Mouse (Mus musculus): Measurements from ENCODE around the gene Ptov1. TPM values are rescaled to one million over a fixed set of nuclear protein-coding genes. Genes with fewer than 3 reads are reported as not detected.
A peak's percentile ranks its signal among the peaks of the same experiment; 100 is the strongest.

Gene Ptov1
- total RNA-seq (2021): 100 to 1,000 TPM; 126 to 137 TPM
- long read RNA-seq, experiment 1, transcript Ptov1-201 (12 exons, 1,883 nt): major isoform, 76 of 221 reads
- long read RNA-seq, experiment 1, partial matches to known transcripts: 12 of 221 reads
- long read RNA-seq, experiment 1, other reads (novel, unspliced or antisense): 131 of 221 reads
- long read RNA-seq, experiment 2, transcript Ptov1-201 (12 exons, 1,883 nt): major isoform, 85 of 229 reads
- long read RNA-seq, experiment 2, partial matches to known transcripts: 16 of 229 reads
- long read RNA-seq, experiment 2, other reads (novel, unspliced or antisense): 128 of 229 reads

GRCm38 (mm10) chr7:44869697-44870528 lies at the start of gene Ptov1:
Ptov1 (minus strand) TSS chr7:44869788.
- no peak for TF ChIP-seq CTCF (IDR thresholded peaks at IDR 0.05)
- Histone ChIP-seq H3K4me3 (peak within 1 kb of the TSS; percentile 97), H3K27ac (peak within 1 kb of the TSS; percentile 99)
- intact Hi-C loops (cut with DNase I): loop anchor here (2.0 kb wide), 1 partner anchor 23 kb away; the partner anchor contains the start of gene Med25
- peak; percentile 95 for DNase-seq

- TF ChIP-seq CTCF (IDR thresholded peaks at IDR 0.05): no peak
- Histone ChIP-seq H3K27ac (peak overlapping the region; percentile 81; the same call in 1 of the 2 replicates), H3K4me3 (no peak overlapping the region)
- intact Hi-C loops (cut with DNase I): no loop called here
- no peak for DNase-seq
Measured at GRCm38 (mm10) chr7:44919127-44919526, 49.5 kb upstream of the Ptov1 start.

DNA sequence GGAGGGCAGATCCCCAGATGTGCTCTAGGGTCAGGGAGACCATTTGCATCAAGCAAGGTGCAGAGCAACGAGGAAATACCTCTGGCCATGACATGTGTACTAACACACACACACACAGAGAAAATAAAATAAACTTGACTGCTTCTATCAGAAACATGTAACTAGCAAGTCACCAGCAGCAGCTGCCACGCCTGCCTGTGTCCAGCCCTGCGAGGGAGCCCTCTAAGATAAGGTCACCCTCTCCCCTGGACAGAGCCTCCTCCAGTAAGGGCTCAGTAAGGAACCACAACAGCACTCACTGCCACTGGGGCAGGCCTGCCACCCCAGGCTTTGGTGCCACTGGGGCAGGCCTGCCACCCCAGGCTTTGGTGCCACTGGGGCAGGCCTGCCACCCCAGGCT lies 48.6 kb upstream of the Ptov1 start:
- no peak for TF ChIP-seq CTCF (IDR thresholded peaks at IDR 0.05)

DNA sequence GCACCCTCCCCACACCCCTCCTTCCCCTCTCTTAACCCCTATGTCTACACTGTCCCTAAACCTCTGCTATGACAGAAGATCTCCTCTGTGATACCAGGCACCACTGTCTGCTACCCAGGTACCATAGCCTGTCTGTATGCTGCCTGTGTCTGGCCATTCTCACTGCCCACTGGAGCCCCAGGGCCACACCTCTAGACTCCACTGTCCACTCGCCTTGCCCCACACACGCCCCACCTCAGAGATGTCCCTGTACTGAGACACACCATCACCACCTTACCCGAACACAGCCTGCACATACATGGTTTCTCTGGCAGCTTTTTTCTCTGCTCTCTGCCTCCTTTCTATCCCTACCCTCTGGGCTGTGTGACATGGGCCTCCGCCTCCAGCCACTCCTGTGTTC lies 47.3 kb upstream of the Ptov1 start:
- H3K4me3 ChIP-seq: no peak overlapping the region
- peak overlapping the region; percentile 81 for H3K27ac ChIP-seq
- no peak for DNase-seq
- TF ChIP-seq CTCF (IDR thresholded peaks at IDR 0.05): no peak
- intact Hi-C loops (cut with DNase I): no loop called here

More for the DNA sequence above, 48.6 kb upstream of the Ptov1 start:
- no peak for DNase-seq
- Histone ChIP-seq H3K27ac (peak overlapping the region; percentile 81), H3K4me3 (no peak overlapping the region)
- intact Hi-C loops (cut with DNase I): no loop called here

- intact Hi-C loops (cut with DNase I): no loop called here
- no peak for TF ChIP-seq CTCF (IDR thresholded peaks at IDR 0.05)
- peak overlapping the region; percentile 81 for H3K27ac ChIP-seq
- DNase-seq: peak; percentile 61
- H3K4me3 ChIP-seq: no peak overlapping the region
Measured at GRCm38 (mm10) chr7:44916191-44916590, 46.6 kb upstream of the Ptov1 start.

GRCm38 (mm10) chr7:44915314-44915713 lies 45.7 kb upstream of the Ptov1 start:
- TF ChIP-seq CTCF (IDR thresholded peaks at IDR 0.05): no peak
- intact Hi-C loops (cut with DNase I): no loop called here
- DNase-seq: peak; percentile 54
- H3K4me3 ChIP-seq: no peak overlapping the region
- H3K27ac ChIP-seq: peak overlapping the region; percentile 81

DNA sequence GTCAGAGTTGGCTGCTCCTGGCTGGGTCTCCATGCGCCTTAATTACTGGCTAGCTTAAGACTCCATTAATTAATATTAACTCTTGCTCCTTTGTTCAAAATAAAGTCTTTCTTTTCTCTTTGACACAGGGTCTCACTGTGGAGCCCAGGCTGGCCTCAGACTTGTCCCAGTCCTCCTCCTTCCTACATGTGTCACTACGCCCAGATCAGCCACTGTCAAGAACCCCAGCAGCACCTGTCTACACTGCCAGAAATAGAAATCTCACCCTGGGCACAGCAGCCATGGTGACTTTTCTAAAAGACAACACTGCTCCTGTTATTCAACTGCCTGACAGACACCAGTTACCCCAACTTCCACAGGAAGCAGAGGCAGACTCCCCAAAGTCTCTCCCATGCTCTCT lies 44.8 kb upstream of the Ptov1 start:
- TF ChIP-seq CTCF (IDR thresholded peaks at IDR 0.05): no peak
- intact Hi-C loops (cut with DNase I): no loop called here
- H3K4me3 ChIP-seq: no peak overlapping the region

DNA sequence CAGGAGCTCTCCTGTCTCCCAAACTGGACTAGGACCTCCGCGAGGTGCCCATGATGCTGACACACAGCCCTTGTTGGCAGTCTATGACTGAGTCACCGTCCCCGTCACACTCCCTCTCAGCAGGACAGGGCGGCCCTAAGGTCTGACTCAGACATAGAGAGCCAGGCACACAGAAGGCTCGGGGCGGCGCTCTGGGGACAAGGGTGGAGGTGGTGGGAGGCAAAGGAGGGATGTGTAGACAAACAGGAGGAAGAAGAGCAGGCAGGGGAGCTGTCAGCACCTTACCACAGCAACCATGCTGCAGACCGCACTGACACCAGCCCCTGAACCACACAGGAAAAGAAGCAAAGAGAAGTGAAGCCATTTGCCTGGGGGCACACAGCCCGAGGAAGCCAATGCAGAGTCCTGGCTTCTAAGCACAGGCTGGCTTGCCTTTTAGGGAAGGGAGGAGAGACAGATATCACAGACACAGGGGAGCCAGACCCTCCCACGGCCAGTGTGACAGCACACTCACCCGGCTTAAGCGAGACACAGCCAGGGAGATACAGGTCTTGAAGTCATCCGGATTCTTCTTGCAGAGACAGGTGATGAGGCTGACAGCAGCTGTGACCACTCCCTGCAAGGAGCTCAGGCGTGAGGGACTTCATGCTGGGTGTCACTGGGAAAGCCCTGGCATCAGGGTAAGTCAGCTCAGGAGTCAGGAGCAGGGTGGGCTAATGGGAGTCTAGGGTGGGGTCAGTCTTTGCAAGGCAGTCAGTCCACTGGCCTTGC lies 39.3 kb upstream of the Ptov1 start:
- no peak overlapping the region for H3K27ac ChIP-seq
- H3K4me3 ChIP-seq: no peak overlapping the region
- no peak for TF ChIP-seq CTCF (IDR thresholded peaks at IDR 0.05)
- DNase-seq: no peak
- intact Hi-C loops (cut with DNase I): no loop called here

More for the DNA sequence above, 44.8 kb upstream of the Ptov1 start:
- H3K27ac ChIP-seq: peak overlapping the region; percentile 81
- no peak for DNase-seq

DNA sequence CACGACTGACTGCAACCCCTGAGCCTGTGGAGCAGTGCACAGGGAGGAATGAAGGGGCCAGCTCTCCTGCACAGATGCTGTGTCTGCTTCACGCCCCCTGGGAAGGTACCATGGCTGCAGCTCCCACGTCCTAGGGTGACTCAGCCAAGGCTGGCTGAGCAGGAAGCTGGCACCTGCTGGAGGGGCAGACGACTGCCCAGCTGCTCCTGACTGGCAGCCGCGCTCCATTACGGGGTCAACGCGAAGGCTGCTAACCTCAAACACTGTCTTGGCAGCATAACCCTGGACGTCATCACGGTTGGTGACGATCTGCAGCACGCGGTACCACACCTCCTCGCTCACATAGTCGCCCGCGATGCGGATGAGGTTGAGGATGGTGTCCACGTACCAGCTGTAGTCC lies 35.8 kb upstream of the Ptov1 start:
- no peak overlapping the region for H3K27ac ChIP-seq
- TF ChIP-seq CTCF (IDR thresholded peaks at IDR 0.05): no peak
- H3K4me3 ChIP-seq: no peak overlapping the region
- intact Hi-C loops (cut with DNase I): no loop called here
- DNase-seq: no peak

DNA sequence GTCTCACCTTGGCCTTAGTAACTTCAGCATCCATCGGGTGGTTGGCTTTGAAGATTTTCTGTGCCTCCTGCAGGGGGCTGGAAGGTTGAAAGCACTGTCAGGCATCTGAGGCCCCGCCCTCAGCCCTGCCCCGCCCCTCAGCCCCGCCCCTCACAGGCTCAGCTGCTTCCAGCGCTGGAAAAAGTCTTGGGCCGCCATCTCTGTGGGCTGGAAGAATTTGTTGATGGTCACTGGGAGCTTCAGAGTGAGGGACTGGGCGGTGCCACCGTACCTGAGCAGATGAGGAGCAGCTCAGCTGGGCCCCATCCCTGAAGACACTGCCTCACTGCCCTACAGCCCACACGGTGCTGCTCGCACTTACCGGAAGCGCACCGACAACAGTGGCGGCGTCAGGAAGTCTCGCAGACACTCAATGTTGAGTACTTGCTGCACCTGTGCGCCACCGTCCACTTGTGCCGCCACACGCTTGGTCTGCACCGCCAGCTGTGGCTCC lies 31.7 kb upstream of the Ptov1 start:
- peak overlapping the region; percentile 60 for H3K4me3 ChIP-seq
- H3K27ac ChIP-seq: peak overlapping the region; percentile 43; the same call in 1 of the 2 replicates
- TF ChIP-seq CTCF (IDR thresholded peaks at IDR 0.05): peak; percentile 27
- intact Hi-C loops (cut with DNase I): no loop called here
- DNase-seq: peak; percentile 47

- no peak for DNase-seq
- Histone ChIP-seq H3K4me3 (no peak overlapping the region), H3K27ac (no peak overlapping the region)
- no peak for TF ChIP-seq CTCF (IDR thresholded peaks at IDR 0.05)
- intact Hi-C loops (cut with DNase I): no loop called here
Measured at GRCm38 (mm10) chr7:44900632-44901031, 31.0 kb upstream of the Ptov1 start.

DNA sequence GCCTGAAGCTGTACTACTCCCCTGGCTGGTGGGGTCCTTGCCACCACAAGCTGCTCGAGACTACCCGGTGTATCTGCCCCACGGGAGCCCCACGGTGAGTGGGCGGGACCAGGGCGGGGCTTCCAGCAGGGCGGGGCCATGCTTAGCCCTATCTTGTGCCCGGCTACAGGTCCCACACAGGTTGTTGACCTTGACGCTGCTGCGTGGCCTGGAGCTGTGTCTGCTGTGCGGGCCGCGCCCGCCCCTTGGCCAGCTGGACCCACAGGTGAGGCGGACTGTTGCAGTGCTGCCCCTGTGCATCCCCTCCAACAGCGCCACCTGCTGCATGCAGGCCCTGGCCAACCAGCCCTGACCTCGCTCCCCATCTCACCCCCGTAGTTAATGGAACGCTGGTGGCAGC lies 29.0 kb upstream of the Ptov1 start:
- DNase-seq: peak; percentile 47
- H3K4me3 ChIP-seq: no peak overlapping the region
- peak; percentile 26; the same call in 1 of the 2 replicates for TF ChIP-seq CTCF (IDR thresholded peaks at IDR 0.05)
- intact Hi-C loops (cut with DNase I): loop anchor here (5.0 kb wide), 2 partner anchors 59 to 114 kb away; no protein-coding TSS in a partner anchor
- H3K27ac ChIP-seq: peak overlapping the region; percentile 35; the same call in 1 of the 2 replicates

All from gastrocnemius, adult 2 months (tissue).